Mouse (Mus musculus) lung, postnatal 0 days (tissue): Measurements from ENCODE around the gene Frs3.

Experiments
- CTCF ChIP-seq: IDR thresholded peaks from 2 replicates; pipeline ENCODE4 v1.5.1; 2016; ENCODE audit warnings: antibody characterized with exemption, mild to moderate bottlenecking
- EP300 ChIP-seq: IDR thresholded peaks from 2 replicates; pipeline ENCODE4 v1.6.1; 2016; ENCODE audit warnings: antibody characterized with exemption, mild to moderate bottlenecking, control low read depth

DNA sequence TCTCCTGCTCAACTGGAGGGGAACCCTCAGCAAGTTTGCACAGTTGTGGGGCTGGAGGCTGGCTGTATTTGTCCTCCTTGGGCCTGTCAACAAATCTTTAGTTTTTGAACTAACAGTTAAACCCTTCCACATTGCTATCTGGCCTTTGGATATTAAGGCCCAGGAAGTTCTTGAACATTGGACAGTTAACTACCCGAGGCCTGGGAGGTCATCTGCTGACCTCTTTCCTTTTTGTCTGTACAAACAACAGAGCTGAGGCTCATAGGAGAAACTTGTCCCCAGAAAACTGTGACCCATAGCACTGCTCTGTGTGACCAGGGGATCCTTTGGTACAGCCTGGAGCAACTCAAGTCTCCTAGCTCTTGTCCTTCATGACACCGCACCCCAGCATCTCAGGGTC is 10.2 kb downstream of the Frs3 start:
- TF ChIP-seq CTCF (no peak), EP300 (no peak)
